Mouse (Mus musculus) central nervous system, embryonic 11.5 days (tissue): ENCODE measurements around the gene Ap1s2. TPM values are rescaled to one million over a fixed set of nuclear protein-coding genes. Genes with fewer than 3 reads are reported as not detected.

ENCODE experiments used
- polyA plus RNA-seq: library from polyadenylated mRNA; depleted of rRNA; stranded (reverse); fragments of >200 nt; gene quantifications from 2 replicates; pipeline ENCODE4 v1.2.3, GENCODE M21; 2012; rRNA removed

Gene Ap1s2
- 10.9 and 21.3 TPM in 2 replicates for polyA plus RNA-seq

DNA sequence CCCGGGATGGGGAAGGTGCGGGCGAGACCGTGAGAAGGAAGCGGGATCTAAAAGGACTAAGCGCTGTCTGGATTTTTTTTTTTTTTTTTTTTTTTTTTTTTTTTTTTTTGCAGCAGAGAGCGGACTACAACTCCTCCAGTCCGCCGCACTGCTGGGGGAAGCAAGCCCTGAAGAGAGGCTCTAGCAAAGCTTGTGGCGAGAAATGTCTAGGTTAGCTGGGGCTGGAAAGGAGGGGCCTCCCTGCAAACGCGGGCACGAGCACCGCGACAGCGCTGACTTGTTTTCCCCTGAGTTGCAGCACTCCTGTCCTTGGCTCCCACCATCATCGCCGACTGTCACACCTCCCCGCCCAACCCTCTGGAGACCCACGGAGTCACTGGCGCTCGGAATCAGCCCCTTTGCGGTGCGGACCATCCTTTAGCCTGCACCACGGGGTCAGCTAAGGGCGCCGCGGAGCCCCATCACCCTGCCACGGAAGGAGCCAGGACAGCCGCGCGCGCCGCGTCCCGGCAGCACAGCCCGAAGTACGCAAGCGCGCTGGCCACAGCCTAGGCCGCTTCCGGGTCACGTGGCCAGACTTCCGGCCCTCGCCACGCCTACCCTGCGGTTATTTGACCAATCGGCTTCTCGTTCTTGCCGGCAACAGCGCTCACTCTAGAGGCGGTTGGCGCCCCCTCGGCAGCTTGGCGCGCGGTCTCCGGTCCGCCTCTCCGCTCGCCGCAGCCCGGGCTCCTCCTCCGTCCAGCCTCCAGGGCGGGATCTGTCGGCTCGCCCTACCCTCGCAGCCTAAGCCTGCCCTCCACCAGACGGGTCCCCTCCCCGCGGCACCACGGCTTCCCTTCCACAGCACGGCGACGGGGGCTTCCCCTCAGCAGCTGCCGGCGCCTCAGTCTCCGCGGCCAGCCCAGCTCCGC, at the start of gene Ap1s2:
Gene Ap1s2 (plus strand): TSS at position 681 of the 914 bp plus-strand sequence.

DNA sequence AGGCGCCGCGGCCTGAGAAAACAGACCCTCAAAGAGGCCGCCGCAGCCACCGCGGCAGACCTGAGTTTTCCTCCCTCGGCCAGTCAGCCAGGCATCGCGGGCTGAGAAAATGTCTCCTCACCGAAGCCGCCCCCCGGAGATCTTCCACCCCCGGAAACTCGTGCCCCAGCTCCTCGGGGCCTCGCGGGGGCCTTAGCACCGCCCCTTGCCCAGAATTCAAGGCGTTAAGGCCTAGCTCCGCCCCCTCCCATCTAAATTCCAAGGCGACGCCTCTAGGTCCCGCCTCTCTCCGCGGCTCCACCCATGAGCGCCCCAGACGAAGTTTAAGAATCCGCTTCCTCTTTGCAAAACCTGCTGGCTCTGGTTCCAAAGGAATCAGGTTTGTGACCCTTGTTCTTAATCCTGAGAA, 49.7 kb downstream of the Ap1s2 start, which contains the start of gene Zrsr2:
Gene Zrsr2 (minus strand): TSS at position 195 of the 409 bp plus-strand sequence.

Other genes starting within 250 kb of the Ap1s2 start
- gene Rnf138rt1, start 147.7 kb upstream of the Ap1s2 start, polyA plus RNA-seq, result 0.29 and 0.36 TPM in 2 replicates
- 48.6 and 104 TPM in 2 replicates for gene Zrsr2, start 49.6 kb downstream of the Ap1s2 start, polyA plus RNA-seq
- 0.34 and 0.75 TPM in 2 replicates for gene Car5b, start 119.0 kb downstream of the Ap1s2 start, polyA plus RNA-seq
- gene Siah1b, start 167.5 kb downstream of the Ap1s2 start, polyA plus RNA-seq, result 28.6 and 31.7 TPM in 2 replicates
- gene Cltrn, start 179.8 kb downstream of the Ap1s2 start, polyA plus RNA-seq, result 0.30 TPM in 2 replicates
- gene Ace2, start 230.3 kb downstream of the Ap1s2 start, polyA plus RNA-seq, result 0.19 and 0.73 TPM in 2 replicates